In genomic region chr1:151080510-151080980, GRCm38 (mm10) we compare ENCODE assay signal across 9 mouse cellular contexts.
DNase-seq lines count a peak whose midpoint lies in the region; ATAC-seq and TF ChIP-seq lines count a peak whose summit lies in the region.
"Had no signal": no experiment of that assay in that cellular context is flagged by ENCODE, and none has a peak within 500 bp of the region (broad histone marks: within the 10 kb centered on the region; RNA-seq: fewer than 3 reads in every experiment).

No protein-coding gene starts in this region.

- no peaks in the 10 kb centered on the region for H3K4me1 ChIP-seq in midbrain, embryonic 10.5 days
- H3K4me1 ChIP-seq in midbrain, embryonic 14.5 days (ENCODE audit: control insufficient read depth, insufficient read depth, low read length): no peaks in the 10 kb centered on the region
- H3K4me1 ChIP-seq in heart, postnatal 0 days (ENCODE audit: control insufficient read depth, insufficient read depth): peaks cover 18% of the 10 kb centered on the region
- H3K4me1 ChIP-seq in limb, embryonic 14.5 days (ENCODE audit: control insufficient read depth, insufficient read depth, low read length): peaks cover 4% of the 10 kb centered on the region; the same call in 1 of the 2 replicates
- H3K4me1 ChIP-seq: neural tube, embryonic 12.5 days had no signal

- TF ChIP-seq CTCF in heart, postnatal 0 days (IDR thresholded peaks at IDR 0.05; ENCODE audit: low read depth): no peak

- TF ChIP-seq POLR2A in limb, embryonic 14.5 days (IDR thresholded peaks at IDR 0.05; ENCODE audit: borderline replicate concordance, extremely low read depth, insufficient read depth, insufficient read length): no peak

- DNase-seq in midbrain, embryonic 10.5 days (ENCODE audit: low spot score): no peak
- no peak for DNase-seq in midbrain, embryonic 14.5 days
- DNase-seq in heart, postnatal 0 days (ENCODE audit: low spot score): no peak
- peak; percentile 8 for DNase-seq in limb, embryonic 14.5 days (ENCODE audit: low spot score)
- peak; percentile 54 for DNase-seq in testis, postnatal 10 days (ENCODE audit: low spot score)
- no peak for DNase-seq in frontal cortex, postnatal 36 days (ENCODE audit: low spot score in 2 of 2)
- DNase-seq in layer of hippocampus, adult 9-11 months: no peak
- DNase-seq in left cerebral cortex, adult 9 months (ENCODE audit: low spot score in 2 of 2): no peak

- no peak overlapping the region for H3K9ac ChIP-seq in midbrain, embryonic 14.5 days (replicated peaks; ENCODE audit: low read length)
- no peak overlapping the region for H3K9ac ChIP-seq in heart, postnatal 0 days (replicated peaks; ENCODE audit: low read depth, low read length)
- peak overlapping the region; percentile 26; the same call in 1 of the 2 replicates for H3K9ac ChIP-seq in limb, embryonic 14.5 days (ENCODE audit: low read depth, low read length, severe bottlenecking)
- H3K9ac ChIP-seq: neural tube, embryonic 12.5 days had no signal

- no peak for TF ChIP-seq EP300 in heart, postnatal 0 days (IDR thresholded peaks at IDR 0.05; ENCODE audit: low read depth)

- H3K4me3 ChIP-seq in midbrain, embryonic 10.5 days: no peak overlapping the region
- H3K4me3 ChIP-seq in midbrain, embryonic 14.5 days (replicated peaks; ENCODE audit: low read depth, low read length): no peak overlapping the region
- H3K4me3 ChIP-seq in heart, postnatal 0 days (ENCODE audit: low read depth, low read length): no peak overlapping the region
- H3K4me3 ChIP-seq in limb, embryonic 14.5 days (replicated peaks; ENCODE audit: low read length): no peak overlapping the region
- H3K4me3 ChIP-seq: neural tube, embryonic 12.5 days had no signal

- no peaks in the 10 kb centered on the region for H3K27me3 ChIP-seq in midbrain, embryonic 10.5 days (ENCODE audit: low read depth, poor library complexity, severe bottlenecking)
- H3K27me3 ChIP-seq in midbrain, embryonic 14.5 days (ENCODE audit: control insufficient read depth, insufficient read depth, low read length): no peaks in the 10 kb centered on the region
- no peaks in the 10 kb centered on the region for H3K27me3 ChIP-seq in heart, postnatal 0 days (ENCODE audit: control insufficient read depth, insufficient read depth, low read length)
- no peaks in the 10 kb centered on the region for H3K27me3 ChIP-seq in limb, embryonic 14.5 days (ENCODE audit: control insufficient read depth, insufficient read depth, low read length)
- H3K27me3 ChIP-seq: neural tube, embryonic 12.5 days had no signal

- ATAC-seq in midbrain, embryonic 14.5 days (ENCODE audit: low FRiP score, low TSS enrichment): no peak
- ATAC-seq in heart, postnatal 0 days (ENCODE audit: insufficient read depth, low read depth): 0 out of 2 replicates have a peak, but pooled peaks have one; percentile 7
- no peak for ATAC-seq in limb, embryonic 14.5 days (ENCODE audit: low FRiP score, low read depth)

- H3K36me3 ChIP-seq in midbrain, embryonic 10.5 days: no peaks in the 10 kb centered on the region
- no peaks in the 10 kb centered on the region for H3K36me3 ChIP-seq in midbrain, embryonic 14.5 days (ENCODE audit: control insufficient read depth, insufficient read depth, low read length)
- no peaks in the 10 kb centered on the region for H3K36me3 ChIP-seq in heart, postnatal 0 days (replicated peaks; ENCODE audit: control insufficient read depth, insufficient read depth, low read length)
- no peaks in the 10 kb centered on the region for H3K36me3 ChIP-seq in limb, embryonic 14.5 days (ENCODE audit: control insufficient read depth, insufficient read depth, low read length)
- H3K36me3 ChIP-seq: neural tube, embryonic 12.5 days had no signal

- no peaks in the 10 kb centered on the region for H3K9me3 ChIP-seq in midbrain, embryonic 10.5 days (replicated peaks)
- no peaks in the 10 kb centered on the region for H3K9me3 ChIP-seq in midbrain, embryonic 14.5 days (ENCODE audit: control insufficient read depth, low read length)
- H3K9me3 ChIP-seq in heart, postnatal 0 days (replicated peaks; ENCODE audit: control insufficient read depth, low read length): no peaks in the 10 kb centered on the region
- no peaks in the 10 kb centered on the region for H3K9me3 ChIP-seq in limb, embryonic 14.5 days (ENCODE audit: control insufficient read depth, low read length)
- H3K9me3 ChIP-seq: neural tube, embryonic 12.5 days had no signal

- no peak overlapping the region for H3K4me2 ChIP-seq in midbrain, embryonic 14.5 days (ENCODE audit: low read length)
- 0 out of 2 replicates have a peak overlapping the region, but pooled peaks have one; percentile 18 for H3K4me2 ChIP-seq in heart, postnatal 0 days (ENCODE audit: low read depth, low read length)
- peak overlapping the region; percentile 20; the same call in 1 of the 2 replicates for H3K4me2 ChIP-seq in limb, embryonic 14.5 days (replicated peaks; ENCODE audit: low read depth, low read length, severe bottlenecking)
- H3K4me2 ChIP-seq: neural tube, embryonic 12.5 days had no signal

- WGBS in midbrain, embryonic 10.5 days: 81% methylated on average over 9 of the region's 9 CpGs
- 77% methylated on average over 9 of the region's 9 CpGs for WGBS in midbrain, embryonic 14.5 days
- WGBS in heart, postnatal 0 days: 41% methylated on average over 9 of the region's 9 CpGs
- WGBS in limb, embryonic 14.5 days: 30% methylated on average over 9 of the region's 9 CpGs

- H3K27ac ChIP-seq in midbrain, embryonic 10.5 days (replicated peaks): 0 out of 2 replicates have a peak overlapping the region, but pooled peaks have one; percentile 61
- H3K27ac ChIP-seq in midbrain, embryonic 14.5 days (replicated peaks; ENCODE audit: low read depth, low read length): no peak overlapping the region
- H3K27ac ChIP-seq in heart, postnatal 0 days (ENCODE audit: low read depth): peak overlapping the region; percentile 34; the same call in 1 of the 2 replicates
- H3K27ac ChIP-seq in limb, embryonic 14.5 days (replicated peaks; ENCODE audit: low read depth, low read length): no peak overlapping the region
- H3K27ac ChIP-seq: neural tube, embryonic 12.5 days had no signal

Comparison
In these comparisons a context has a peak if more than half of its experiments do, and no peak if none do; other contexts are left out.
1. H3K27ac ChIP-seq: peak in midbrain, embryonic 10.5 days (single experiment) and heart, postnatal 0 days (single experiment); none in midbrain, embryonic 14.5 days (single experiment) and limb, embryonic 14.5 days (single experiment).
2. DNase-seq: peak in limb, embryonic 14.5 days (single experiment) and testis, postnatal 10 days (single experiment); none in midbrain, embryonic 10.5 days (single experiment), midbrain, embryonic 14.5 days (single experiment), heart, postnatal 0 days (single experiment), frontal cortex, postnatal 36 days (0 of 2), layer of hippocampus, adult 9-11 months (single experiment) and left cerebral cortex, adult 9 months (0 of 2).